Mouse (Mus musculus) liver, embryonic 11.5 days (tissue): ENCODE data around the gene Gga2. TPM values are rescaled to one million over a fixed set of nuclear protein-coding genes. Genes with fewer than 3 reads are reported as not detected.

Experiments used
- ATAC-seq: fragments of 200-750 bp; cut with Nextera tagmentation; replicated peaks from 2 replicates; pipeline ENCODE4 v1.8.0; 2017; ENCODE audit warnings: moderate number of reproducible peaks, mild to moderate bottlenecking, moderate TSS enrichment, moderate library complexity; ENCODE audit not compliant: low FRiP score
- DNase-seq: peaks from one replicate; pipeline ENCODE4 v3.0.0-alpha.2; 2017; ENCODE audit warnings: low spot score
- H3K27ac ChIP-seq: fragments of 300-500 bp; sonication (generic); 2 replicates; pipeline ENCODE4 v1.5.1; 2014; ENCODE audit warnings: mild to moderate bottlenecking, low read depth, low read length, control low read depth
- H3K27me3 ChIP-seq: fragments of 300-500 bp; sonication (generic); replicated peaks from 2 replicates; pipeline ENCODE4 v1.6.1; 2014; ENCODE audit warnings: low read length, mixed read lengths; ENCODE audit not compliant: control insufficient read depth, insufficient read depth
- H3K36me3 ChIP-seq: fragments of 300-500 bp; sonication (generic); 2 replicates; pipeline ENCODE4 v1.6.1; 2014; ENCODE audit warnings: mild to moderate bottlenecking, low read length, moderate library complexity, mixed read lengths; ENCODE audit not compliant: control insufficient read depth, insufficient read depth
- H3K4me1 ChIP-seq: fragments of 300-500 bp; sonication (generic); replicated peaks from 2 replicates; pipeline ENCODE4 v1.6.1; 2014; ENCODE audit warnings: low read length, mixed read lengths; ENCODE audit not compliant: control insufficient read depth, insufficient read depth
- H3K4me2 ChIP-seq: fragments of 300-500 bp; sonication (generic); 2 replicates; pipeline ENCODE4 v1.6.1; 2014; ENCODE audit warnings: mild to moderate bottlenecking, control low read depth, moderate library complexity
- H3K4me3 ChIP-seq: fragments of 300-500 bp; sonication (generic); 2 replicates; pipeline ENCODE4 v1.5.1; 2014; ENCODE audit warnings: low read depth, low read length, control low read depth
- H3K9ac ChIP-seq: fragments of 300-500 bp; sonication (generic); 2 replicates; pipeline ENCODE4 v1.6.1; 2014; ENCODE audit warnings: low read depth, low read length, control low read depth
- H3K9me3 ChIP-seq: fragments of 300-500 bp; sonication (generic); 2 replicates; pipeline ENCODE4 v1.6.1; 2016; ENCODE audit warnings: low read length, inconsistent platforms, mixed read lengths; ENCODE audit not compliant: control insufficient read depth
- WGBS: fragments of 180-500 bp; shearing (Covaris S2); extraction: QIAGEN DNeasy Blood & Tissue Kit; methylation state at CpG from one replicate; pipeline ENCODE4 v1.1.7; 2014; 5-methylcytosine and 5-hydroxymethylcytosine counted together
- polyA plus RNA-seq: library from polyadenylated mRNA; unstranded; fragments of >200 nt; fragmentation: Nextera tagmentation; extraction: Ambion mirVana; gene quantifications from 2 replicates; pipeline ENCODE4 v1.2.1, GENCODE M21; 2014

Gga2 gene
- polyA plus RNA-seq: 69.4 and 87.7 TPM in 2 replicates

GRCm38 (mm10) chr7:122020667-122021354 is at the start of gene Gga2:
Gga2 (minus strand) TSS chr7:122021222.
- H3K4me3 ChIP-seq: peak within 1 kb of the TSS; percentile 73
- 0 out of 2 replicates have a peak, but pooled peaks cover 2% of the 10 kb centered on the region for H3K36me3 ChIP-seq
- peak within 1 kb of the TSS; percentile 78 for H3K4me2 ChIP-seq
- H3K9ac ChIP-seq: peak within 1 kb of the TSS; percentile 82
- peaks cover 39% of the 10 kb centered on the region for H3K4me1 ChIP-seq
- DNase-seq (peak; percentile 87), ATAC-seq (peak; percentile 78)
- no peaks in the 10 kb centered on the region for H3K9me3 ChIP-seq
- no peaks in the 10 kb centered on the region for H3K27me3 ChIP-seq
- H3K27ac ChIP-seq: peak within 1 kb of the TSS; percentile 80
- WGBS: under 1% methylated on average over 42 of the region's 50 CpGs

GRCm38 (mm10) chr7:122067517-122068381 is 46.7 kb upstream of the Gga2 start:
- Histone ChIP-seq H3K4me2 (peak overlapping the region; percentile 94), H3K9me3 (no peaks in the 10 kb centered on the region), H3K4me3 (peak overlapping the region; percentile 100), H3K9ac (peak overlapping the region; percentile 98), H3K27ac (peak overlapping the region; percentile 92), H3K36me3 (peaks cover 26% of the 10 kb centered on the region), H3K27me3 (no peaks in the 10 kb centered on the region), H3K4me1 (peaks cover 24% of the 10 kb centered on the region)
- DNase-seq: peak; percentile 50
- 1% methylated on average over 56 of the region's 58 CpGs for WGBS
- ATAC-seq: peak; percentile 21

GRCm38 (mm10) chr7:122066945-122067516 is 46.0 kb upstream of the Gga2 start, which contains the start of the genes Ubfd1 and Ears2:
Ubfd1 (plus strand) TSS chr7:122067175.
Ears2 (minus strand) TSS chr7:122067263.
- Histone ChIP-seq H3K4me1 (peaks cover 24% of the 10 kb centered on the region), H3K36me3 (peaks cover 22% of the 10 kb centered on the region), H3K27ac (peak within 1 kb of the TSS; percentile 92), H3K4me3 (peak within 1 kb of the TSS; percentile 100), H3K9ac (peak within 1 kb of the TSS; percentile 98), H3K9me3 (no peaks in the 10 kb centered on the region), H3K4me2 (peak within 1 kb of the TSS; percentile 94), H3K27me3 (no peaks in the 10 kb centered on the region)
- WGBS: under 1% methylated on average over 60 of the region's 60 CpGs
- DNase-seq: peak; percentile 98
- ATAC-seq: peak; percentile 95

DNA sequence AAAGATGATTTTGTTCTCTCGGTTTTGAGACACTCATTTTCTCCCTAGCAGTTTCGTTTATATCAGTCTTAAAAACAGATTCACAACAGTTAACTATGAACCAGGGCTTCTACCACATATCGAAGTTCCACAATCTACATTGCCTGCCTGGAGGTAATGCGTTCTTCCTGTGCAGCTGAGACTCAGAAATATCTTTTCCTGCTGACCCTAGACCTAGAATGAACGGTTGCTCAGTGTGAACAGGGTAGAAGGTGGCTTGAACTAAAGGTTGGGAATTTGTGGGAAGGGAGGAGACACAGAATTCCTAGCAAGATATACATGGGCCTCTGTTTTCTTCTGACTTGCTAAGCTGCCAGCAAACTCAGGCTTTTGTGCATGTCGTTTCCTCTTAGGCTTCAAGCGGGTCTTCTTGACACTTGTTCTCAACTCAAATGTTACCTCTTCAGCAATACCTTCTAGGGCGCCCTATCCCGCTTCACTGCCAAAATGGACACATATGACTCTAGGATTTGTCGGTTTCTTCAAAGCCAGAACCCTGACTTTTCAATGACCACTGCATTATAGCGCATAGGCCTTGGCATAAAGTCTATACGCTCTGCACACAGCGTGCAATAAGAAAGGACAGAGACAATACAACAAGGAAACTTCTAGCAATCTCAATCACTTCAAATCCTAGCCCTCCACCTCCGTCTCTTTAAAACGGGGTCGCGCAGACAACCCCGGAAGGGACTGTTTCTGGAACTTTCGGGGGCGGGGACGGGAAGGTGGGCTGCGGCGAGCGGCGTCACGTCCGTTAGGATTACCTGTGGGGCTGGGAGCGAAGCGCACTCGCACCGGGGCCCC is 45.3 kb upstream of the Gga2 start:
- Histone ChIP-seq H3K4me1 (peaks cover 24% of the 10 kb centered on the region), H3K27ac (peak overlapping the region; percentile 92), H3K4me3 (peak overlapping the region; percentile 100), H3K9ac (peak overlapping the region; percentile 98), H3K4me2 (peak overlapping the region; percentile 94), H3K9me3 (no peaks in the 10 kb centered on the region), H3K27me3 (no peaks in the 10 kb centered on the region), H3K36me3 (peaks cover 16% of the 10 kb centered on the region)
- WGBS: 12% methylated on average over 31 of the region's 31 CpGs
- DNase-seq (no peak), ATAC-seq (peak; percentile 55)

DNA sequence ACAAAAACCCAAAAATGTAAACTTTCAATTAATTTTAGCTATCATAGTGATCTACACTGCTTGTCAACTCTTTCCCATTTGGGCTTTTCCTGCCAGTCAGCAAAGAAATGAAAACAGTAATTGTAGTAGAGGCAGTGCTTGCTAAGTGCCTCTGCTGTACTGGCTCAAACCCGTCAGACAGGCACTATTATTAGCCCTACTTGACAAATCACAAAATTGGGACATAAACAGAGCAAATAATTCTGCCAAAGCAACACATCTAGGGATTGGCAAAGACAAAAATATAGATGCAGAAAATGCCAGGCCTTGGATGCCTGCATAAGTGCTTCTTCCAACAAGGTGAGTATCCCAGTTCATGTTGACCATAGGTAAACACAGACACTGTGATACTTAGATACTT is 44.6 kb upstream of the Gga2 start:
- Histone ChIP-seq H3K9me3 (no peaks in the 10 kb centered on the region), H3K36me3 (peaks cover 12% of the 10 kb centered on the region), H3K27ac (peak overlapping the region; percentile 92; the same call in 1 of the 2 replicates), H3K4me1 (peaks cover 24% of the 10 kb centered on the region), H3K4me2 (peak overlapping the region; percentile 94), H3K27me3 (no peaks in the 10 kb centered on the region), H3K9ac (peak overlapping the region; percentile 98), H3K4me3 (peak overlapping the region; percentile 100)
- DNase-seq (no peak), ATAC-seq (no peak)
- 62% methylated on average over 1 of the region's 1 CpGs for WGBS

DNA sequence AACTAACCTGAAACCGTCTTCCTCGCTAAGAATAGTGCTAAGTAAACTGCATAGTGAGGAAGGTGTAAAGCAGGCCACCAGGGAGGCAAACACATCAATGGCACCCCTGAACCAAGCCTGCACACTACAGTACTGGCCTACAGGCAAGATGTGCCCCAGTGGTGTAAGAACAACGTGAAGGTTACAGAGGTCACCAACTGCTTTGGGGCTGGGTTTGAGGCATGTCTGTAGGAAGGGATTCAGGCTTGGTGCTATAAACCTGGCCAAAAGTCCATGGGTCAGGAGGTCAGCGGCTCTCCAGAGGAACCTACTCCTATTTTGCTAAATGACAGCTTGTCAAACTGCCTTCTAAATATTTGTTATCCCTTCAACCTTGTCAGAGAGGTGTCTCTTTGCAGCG is 35.6 kb upstream of the Gga2 start:
- no peaks in the 10 kb centered on the region for H3K9me3 ChIP-seq
- no peak overlapping the region for H3K9ac ChIP-seq
- no peaks in the 10 kb centered on the region for H3K27me3 ChIP-seq
- 81% methylated on average over 5 of the region's 5 CpGs for WGBS
- H3K27ac ChIP-seq: no peak overlapping the region
- H3K4me3 ChIP-seq: no peak overlapping the region
- ATAC-seq: no peak; the same call in 1 of the 2 replicates
- no peaks in the 10 kb centered on the region for H3K4me1 ChIP-seq
- no peak overlapping the region for H3K4me2 ChIP-seq
- DNase-seq: no peak
- peaks cover 18% of the 10 kb centered on the region for H3K36me3 ChIP-seq

- Histone ChIP-seq H3K27me3 (no peaks in the 10 kb centered on the region), H3K4me1 (peaks cover 17% of the 10 kb centered on the region), H3K27ac (no peak overlapping the region), H3K4me3 (no peak overlapping the region), H3K4me2 (no peak overlapping the region), H3K9ac (no peak overlapping the region), H3K9me3 (no peaks in the 10 kb centered on the region), H3K36me3 (peaks cover 21% of the 10 kb centered on the region)
- 83% methylated on average over 1 of the region's 1 CpGs for WGBS
- ATAC-seq: no peak
- DNase-seq: no peak
Measured at GRCm38 (mm10) chr7:122050834-122051233, 29.8 kb upstream of the Gga2 start.

DNA sequence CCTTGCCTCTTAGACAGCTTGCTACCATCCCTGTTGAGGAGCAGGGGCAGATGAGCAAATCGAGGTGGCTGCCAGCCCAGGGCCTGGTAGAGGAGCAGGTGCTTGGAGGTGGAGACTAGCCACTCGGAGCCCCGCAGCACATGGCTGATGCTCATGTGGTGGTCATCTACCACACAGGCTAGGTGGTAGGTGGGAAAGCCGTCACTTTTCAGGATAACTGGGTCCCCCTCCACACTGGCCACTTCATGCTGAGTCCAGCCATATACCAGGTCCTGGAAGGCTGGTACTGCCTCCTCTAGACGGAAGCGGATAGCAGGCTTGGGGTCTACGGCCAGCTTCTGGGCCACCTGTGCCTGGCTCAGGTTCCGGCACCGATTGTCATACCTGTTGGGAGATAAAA is 27.2 kb upstream of the Gga2 start:
- H3K27ac ChIP-seq: no peak overlapping the region
- ATAC-seq (no peak), DNase-seq (no peak)
- WGBS: 94% methylated on average over 9 of the region's 9 CpGs
- no peak overlapping the region for H3K9ac ChIP-seq
- no peak overlapping the region for H3K4me3 ChIP-seq
- H3K27me3 ChIP-seq: no peaks in the 10 kb centered on the region
- H3K4me1 ChIP-seq: peaks cover 29% of the 10 kb centered on the region
- H3K9me3 ChIP-seq: no peaks in the 10 kb centered on the region
- H3K36me3 ChIP-seq: peaks cover 12% of the 10 kb centered on the region; the same call in 1 of the 2 replicates
- no peak overlapping the region for H3K4me2 ChIP-seq
